Mouse (Mus musculus): ENCODE results near the gene Marveld3. TPM values are rescaled to one million over a fixed set of nuclear protein-coding genes. Genes with fewer than 3 reads are reported as not detected.

Marveld3 gene
- polyA plus RNA-seq (2014; fragmentation: Illumina TruSeq; extraction: RNeasy Lipid Tissue Mini Kit (QIAGEN cat#74804); ENCODE audit: low read depth, low replicate concordance) = 18.3 TPM

DNA sequence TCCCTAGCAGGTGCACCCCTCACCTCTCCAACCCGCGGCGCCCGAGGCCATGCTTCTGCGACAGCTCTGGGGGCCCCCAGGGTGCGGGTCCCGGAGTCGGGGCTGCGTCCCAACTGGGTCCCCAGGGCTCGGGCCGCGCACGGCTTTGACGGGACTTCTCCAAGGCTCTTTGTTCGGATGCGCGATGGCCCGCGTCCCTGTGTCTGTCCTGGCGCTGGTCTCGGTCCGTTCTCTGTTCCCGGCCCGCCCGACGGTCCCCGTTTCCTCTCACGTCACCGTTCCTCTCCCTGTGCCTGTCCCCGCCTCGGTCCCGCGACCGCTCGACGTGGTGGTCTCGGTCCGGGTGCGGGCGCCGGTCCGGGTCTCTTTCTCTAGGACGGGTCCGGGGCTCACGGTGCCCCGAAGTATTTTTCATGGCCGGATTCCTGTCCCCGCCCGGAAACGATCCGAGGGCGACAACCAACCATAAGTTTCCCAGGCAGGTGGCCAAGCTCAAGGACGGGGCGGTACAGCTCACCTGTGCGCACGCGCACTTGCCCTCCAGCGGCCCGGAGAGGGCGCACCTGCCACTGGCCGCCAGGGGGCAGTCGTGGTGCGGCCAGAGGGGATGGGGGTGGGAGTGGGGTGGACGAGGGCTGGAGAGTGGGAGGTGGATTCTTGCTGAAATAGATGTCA, at the start of gene Marveld3:
Gene Marveld3, minus strand, starts transcription at position 511 of the 675 bp plus-strand sequence.

DNA sequence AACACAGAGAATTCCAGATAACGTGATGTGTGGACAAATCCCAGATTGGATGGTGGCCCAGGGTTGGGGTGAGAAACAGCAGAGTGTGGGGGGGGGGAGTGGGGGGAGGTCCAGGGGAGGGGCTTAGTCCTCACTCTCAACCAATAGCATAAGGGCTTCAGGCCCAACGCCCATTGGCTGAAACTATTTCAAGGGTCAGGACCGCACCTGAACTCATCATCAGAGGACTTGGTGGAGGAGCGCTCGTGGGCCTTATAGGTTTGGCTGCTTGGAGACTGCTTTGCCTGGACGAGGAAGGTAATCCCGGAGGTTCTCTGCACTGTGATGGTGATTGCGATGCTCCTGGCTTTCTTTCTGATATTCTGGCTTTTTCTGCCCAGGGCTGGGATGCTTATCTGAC, 28.2 kb upstream of the Marveld3 start, which contains the start of gene Tat:
Gene Tat, plus strand, starts transcription at position 214 of the 400 bp plus-strand sequence.

Other genes with a start within 250 kb of the Marveld3 start
- gene Atxn1l, start 224.5 kb downstream of the Marveld3 start, polyA plus RNA-seq (2014; fragmentation: Illumina TruSeq; extraction: RNeasy Lipid Tissue Mini Kit (QIAGEN cat#74804); ENCODE audit: low read depth, low replicate concordance) = 19.5 TPM
- gene Ap1g1, start 183.6 kb downstream of the Marveld3 start, polyA plus RNA-seq (2014; fragmentation: Illumina TruSeq; extraction: RNeasy Lipid Tissue Mini Kit (QIAGEN cat#74804); ENCODE audit: low read depth, low replicate concordance) = 277 TPM
- gene Phlpp2, start 93.7 kb downstream of the Marveld3 start, polyA plus RNA-seq (2014; fragmentation: Illumina TruSeq; extraction: RNeasy Lipid Tissue Mini Kit (QIAGEN cat#74804); ENCODE audit: low read depth, low replicate concordance) = 6.5 TPM
- gene Tat, start 28.2 kb upstream of the Marveld3 start, polyA plus RNA-seq (2014; fragmentation: Illumina TruSeq; extraction: RNeasy Lipid Tissue Mini Kit (QIAGEN cat#74804); ENCODE audit: low read depth, low replicate concordance) = not detected
- not detected for gene Chst4, start 77.5 kb upstream of the Marveld3 start, polyA plus RNA-seq (2014; fragmentation: Illumina TruSeq; extraction: RNeasy Lipid Tissue Mini Kit (QIAGEN cat#74804); ENCODE audit: low read depth, low replicate concordance)
- gene Zfp612, start 117.5 kb upstream of the Marveld3 start, polyA plus RNA-seq (2014; fragmentation: Illumina TruSeq; extraction: RNeasy Lipid Tissue Mini Kit (QIAGEN cat#74804); ENCODE audit: low read depth, low replicate concordance) = 10.9 TPM
- not detected for gene Gm21964, start 139.0 kb upstream of the Marveld3 start, polyA plus RNA-seq (2014; fragmentation: Illumina TruSeq; extraction: RNeasy Lipid Tissue Mini Kit (QIAGEN cat#74804); ENCODE audit: low read depth, low replicate concordance)
- not detected for gene Gm17720, start 140.6 kb upstream of the Marveld3 start, polyA plus RNA-seq (2014; fragmentation: Illumina TruSeq; extraction: RNeasy Lipid Tissue Mini Kit (QIAGEN cat#74804); ENCODE audit: low read depth, low replicate concordance)
- gene Calb2, start 206.0 kb upstream of the Marveld3 start, polyA plus RNA-seq (2014; fragmentation: Illumina TruSeq; extraction: RNeasy Lipid Tissue Mini Kit (QIAGEN cat#74804); ENCODE audit: low read depth, low replicate concordance) = not detected

Data from kidney, adult 10 weeks (tissue).